Mouse (Mus musculus): ENCODE measurements at regions not wholly inside any gene's neighbourhood (a gene's known extent, or its start where the extent isn't known, plus 50 kb on each side); places are given as distances from the start of the nearest gene placed in this dataset.

DNA sequence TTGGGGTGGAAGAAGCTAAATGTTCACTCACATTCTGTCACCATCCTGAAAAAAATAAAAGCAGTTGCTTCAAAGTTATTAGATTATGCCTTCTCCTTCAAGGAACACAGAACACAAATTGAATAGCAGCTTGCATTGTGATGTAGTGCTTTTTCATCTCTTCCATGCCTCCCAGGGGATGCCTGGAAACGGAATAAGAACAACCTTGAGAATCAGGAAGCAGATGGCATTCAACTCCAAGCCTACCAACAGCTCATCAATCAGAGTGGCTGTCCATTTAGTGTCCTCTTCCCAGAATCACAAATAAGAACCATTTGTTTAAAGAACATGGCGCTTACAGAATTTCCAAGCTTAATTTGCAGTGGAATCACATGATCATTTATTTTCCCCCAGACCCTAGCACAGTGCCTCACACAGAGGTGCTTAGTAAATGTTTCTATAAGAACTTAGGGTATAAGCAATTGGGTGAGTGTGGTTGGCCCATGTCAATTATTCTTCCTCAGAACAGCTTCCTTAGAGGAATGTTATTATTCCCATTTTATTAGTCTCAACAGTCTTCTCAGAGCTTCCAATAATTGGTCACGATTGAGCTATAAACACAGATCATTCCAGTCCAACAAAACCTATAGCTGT lies 70.6 kb upstream of the C1qtnf7 start:
- H3K27me3 ChIP-seq (ENCODE audit: low read depth, poor library complexity, severe bottlenecking), result no peaks in the 10 kb centered on the region
- no peak overlapping the region for H3K27ac ChIP-seq
- WGBS, result 68% methylated on average over 3 of the region's 3 CpGs
- H3K36me3 ChIP-seq, result no peaks in the 10 kb centered on the region
- no peak overlapping the region for H3K4me3 ChIP-seq
- no peaks in the 10 kb centered on the region for H3K9me3 ChIP-seq (replicated peaks)
- DNase-seq (ENCODE audit: low spot score), result no peak
- H3K4me1 ChIP-seq, result no peaks in the 10 kb centered on the region

DNA sequence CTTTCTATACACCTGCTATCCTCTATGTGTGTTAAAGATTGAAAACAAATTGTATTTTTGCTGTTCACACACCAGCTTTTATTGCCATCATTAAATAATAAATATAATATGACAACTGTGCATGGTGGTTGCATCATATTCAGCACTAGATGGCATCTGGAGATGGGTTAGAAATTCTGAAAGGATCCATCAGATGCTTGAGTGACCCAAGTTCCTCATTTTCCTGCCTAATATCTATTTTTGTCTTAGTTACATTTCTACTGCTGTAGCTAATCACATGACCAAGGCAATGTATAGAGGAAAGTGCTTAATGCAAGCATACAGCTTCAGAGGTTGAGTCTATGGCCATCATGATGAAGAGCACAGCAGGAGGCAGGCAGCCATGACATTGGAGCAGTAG lies 69.7 kb upstream of the C1qtnf7 start:
- no peaks in the 10 kb centered on the region for H3K36me3 ChIP-seq
- H3K4me3 ChIP-seq, result no peak overlapping the region
- H3K27ac ChIP-seq, result no peak overlapping the region
- H3K9me3 ChIP-seq (replicated peaks), result no peaks in the 10 kb centered on the region
- no peak for DNase-seq (ENCODE audit: low spot score)
- no peaks in the 10 kb centered on the region for H3K4me1 ChIP-seq
- no peaks in the 10 kb centered on the region for H3K27me3 ChIP-seq (ENCODE audit: low read depth, poor library complexity, severe bottlenecking)

DNA sequence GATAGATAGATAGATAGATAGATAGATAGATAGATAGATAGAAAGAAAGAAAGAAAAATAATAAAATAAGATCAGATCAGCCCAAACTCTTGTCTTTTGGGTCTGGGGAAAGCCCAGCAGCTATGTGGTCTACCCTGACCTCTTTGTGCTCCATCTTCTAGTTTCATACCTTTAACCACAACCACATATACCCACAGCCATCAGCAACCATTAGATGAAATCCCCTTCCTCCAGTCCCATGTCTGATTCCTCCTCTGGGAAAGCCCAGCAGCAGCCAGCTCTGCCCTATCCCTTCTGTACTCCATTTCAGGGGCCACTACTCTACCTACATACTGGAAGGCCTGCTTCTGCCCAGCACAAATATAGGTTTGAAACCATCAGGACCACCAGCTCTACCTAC lies 69.0 kb upstream of the C1qtnf7 start:
- no peaks in the 10 kb centered on the region for H3K9me3 ChIP-seq (replicated peaks)
- no peak overlapping the region for H3K4me3 ChIP-seq
- no peaks in the 10 kb centered on the region for H3K36me3 ChIP-seq
- DNase-seq (ENCODE audit: low spot score), result no peak
- H3K27me3 ChIP-seq (ENCODE audit: low read depth, poor library complexity, severe bottlenecking), result no peaks in the 10 kb centered on the region
- no peaks in the 10 kb centered on the region for H3K4me1 ChIP-seq
- H3K27ac ChIP-seq, result no peak overlapping the region

DNA sequence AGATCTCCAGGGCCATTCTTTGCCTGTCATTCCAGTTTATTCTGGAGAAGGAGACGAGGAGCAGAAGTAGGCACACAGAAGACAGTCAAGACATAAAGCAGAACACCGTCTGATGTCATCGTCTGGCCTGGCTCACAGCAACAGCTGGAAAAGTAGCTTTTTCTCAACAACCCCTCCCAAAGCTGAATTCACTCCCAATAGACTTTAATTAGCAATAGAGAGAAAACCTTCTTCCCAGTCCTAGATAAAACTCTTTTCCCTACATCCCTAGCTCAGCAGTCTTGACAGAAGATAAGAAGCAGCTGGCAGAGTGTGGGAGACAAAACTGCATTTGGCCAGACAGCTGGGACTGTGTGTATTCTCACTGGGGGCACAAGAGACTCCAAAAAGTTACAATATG lies 59.3 kb upstream of the C1qtnf7 start:
- Histone ChIP-seq H3K9me3 (replicated peaks) (no peaks in the 10 kb centered on the region), H3K36me3 (no peaks in the 10 kb centered on the region), H3K4me3 (no peak overlapping the region), H3K27ac (no peak overlapping the region), H3K27me3 (ENCODE audit: low read depth, poor library complexity, severe bottlenecking) (no peaks in the 10 kb centered on the region), H3K4me1 (no peaks in the 10 kb centered on the region)
- WGBS, result 30% methylated on average over 3 of the region's 3 CpGs
- DNase-seq (ENCODE audit: low spot score), result no peak

DNA sequence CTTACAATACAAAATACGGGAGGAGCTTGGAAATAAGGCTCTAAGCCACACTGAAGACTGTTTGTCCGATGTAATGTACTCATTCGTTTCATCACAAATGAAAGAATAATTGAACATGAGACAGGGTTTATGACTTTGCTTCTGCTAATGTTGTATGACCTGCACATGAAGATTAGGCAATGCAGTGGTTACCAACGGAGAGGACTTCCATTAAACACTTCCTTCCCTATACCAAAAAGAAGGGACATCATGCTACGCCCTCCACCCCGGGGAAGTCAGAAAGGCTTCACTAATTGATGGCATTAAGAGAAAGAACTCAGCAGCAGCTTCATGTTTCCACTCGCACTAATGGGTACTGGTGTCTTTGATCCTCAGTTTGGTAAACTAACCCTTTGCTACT lies 57.6 kb upstream of the C1qtnf7 start:
- whole genome bisulfite sequencing, result 72% methylated on average over 7 of the region's 7 CpGs
- DNase-seq (ENCODE audit: low spot score), result no peak

DNA sequence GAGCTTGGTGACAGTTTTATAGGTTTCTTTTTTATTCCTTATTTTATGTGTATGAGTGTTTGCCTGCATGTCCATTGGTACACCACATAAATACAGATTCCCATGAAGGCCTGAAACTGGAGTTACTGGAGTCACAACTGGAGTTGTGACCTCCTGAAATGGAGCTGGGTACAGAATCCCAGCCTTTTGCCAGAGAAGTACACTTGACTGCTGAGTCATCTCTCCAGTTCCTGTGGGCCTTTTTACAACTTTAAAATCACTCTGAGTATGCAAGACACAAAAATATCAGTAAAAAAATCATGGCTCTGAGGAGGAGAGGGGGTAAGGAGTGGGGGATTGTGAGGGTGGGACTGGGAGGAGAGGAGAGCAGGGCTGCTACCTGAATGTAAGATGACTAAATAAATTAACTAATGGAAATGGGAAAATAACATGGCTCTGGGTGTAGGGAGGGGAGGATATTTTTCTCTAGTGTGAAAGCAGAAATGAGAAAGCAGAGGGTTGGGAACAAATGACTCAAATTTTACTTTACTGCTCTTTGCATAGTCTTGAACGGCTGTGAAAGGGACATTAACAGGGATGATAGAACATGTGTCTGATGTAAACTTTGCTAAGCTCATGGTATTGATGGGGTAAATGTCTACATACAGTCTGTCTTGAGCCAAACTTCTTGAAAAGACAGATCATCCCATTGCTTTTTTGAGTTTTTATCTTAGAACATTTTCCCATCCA lies 53.2 kb upstream of the C1qtnf7 start:
- no peaks in the 10 kb centered on the region for H3K9me3 ChIP-seq (replicated peaks)
- H3K36me3 ChIP-seq, result no peaks in the 10 kb centered on the region
- H3K4me1 ChIP-seq, result peaks cover 4% of the 10 kb centered on the region; the same call in 1 of the 2 replicates
- no peak overlapping the region for H3K27ac ChIP-seq
- no peak for DNase-seq (ENCODE audit: low spot score)
- no peak overlapping the region for H3K4me3 ChIP-seq
- 93% methylated on average over 1 of the region's 1 CpGs for WGBS
- H3K27me3 ChIP-seq (ENCODE audit: low read depth, poor library complexity, severe bottlenecking), result no peaks in the 10 kb centered on the region

More for the DNA sequence above, 57.6 kb upstream of the C1qtnf7 start:
- no peak overlapping the region for H3K27ac ChIP-seq
- no peak overlapping the region for H3K4me3 ChIP-seq
- H3K27me3 ChIP-seq (ENCODE audit: low read depth, poor library complexity, severe bottlenecking), result no peaks in the 10 kb centered on the region
- H3K4me1 ChIP-seq, result peaks cover 4% of the 10 kb centered on the region; the same call in 1 of the 2 replicates
- no peaks in the 10 kb centered on the region for H3K36me3 ChIP-seq
- H3K9me3 ChIP-seq (replicated peaks), result no peaks in the 10 kb centered on the region
